Mouse (Mus musculus): Measurements from ENCODE around the gene Slc25a43. TPM values are rescaled to one million over a fixed set of nuclear protein-coding genes. Genes with fewer than 3 reads are reported as not detected.

Slc25a43 gene
- polyA plus RNA-seq, 1 experiment from 2014 or later: 1.4 TPM

GRCm38 (mm10) chrX:36763934-36764317 lies 20.5 kb downstream of the Slc25a43 start:
- DNase-seq (ENCODE audit: low spot score) (peak; percentile 13), ATAC-seq (ENCODE audit: insufficient read depth, low FRiP score, low TSS enrichment) (peak; percentile 13; the same call in 1 of the 2 replicates)
- Histone ChIP-seq H3K9ac (ENCODE audit: low read length) (no peak overlapping the region), H3K36me3 (ENCODE audit: control insufficient read depth, insufficient read depth, low read length) (no peaks in the 10 kb centered on the region), H3K4me3 (ENCODE audit: low read depth, low read length) (no peak overlapping the region), H3K4me1 (ENCODE audit: control insufficient read depth, insufficient read depth, low read length) (no peaks in the 10 kb centered on the region), H3K9me3 (ENCODE audit: control insufficient read depth, low read length) (no peaks in the 10 kb centered on the region), H3K4me2 (ENCODE audit: low read depth) (no peak overlapping the region), H3K27me3 (ENCODE audit: control insufficient read depth, insufficient read depth, low read length) (no peaks in the 10 kb centered on the region), H3K27ac (ENCODE audit: low read depth, low read length) (peak overlapping the region; percentile 81)
- WGBS: 28% methylated on average over 2 of the region's 2 CpGs

GRCm38 (mm10) chrX:36767386-36767785 lies 23.9 kb downstream of the Slc25a43 start:
- Histone ChIP-seq H3K4me2 (ENCODE audit: low read depth) (no peak overlapping the region), H3K27me3 (ENCODE audit: control insufficient read depth, insufficient read depth, low read length) (no peaks in the 10 kb centered on the region), H3K36me3 (ENCODE audit: control insufficient read depth, insufficient read depth, low read length) (no peaks in the 10 kb centered on the region), H3K9ac (ENCODE audit: low read length) (no peak overlapping the region), H3K9me3 (ENCODE audit: control insufficient read depth, low read length) (no peaks in the 10 kb centered on the region), H3K27ac (ENCODE audit: low read depth, low read length) (no peak overlapping the region), H3K4me1 (ENCODE audit: control insufficient read depth, insufficient read depth, low read length) (no peaks in the 10 kb centered on the region), H3K4me3 (ENCODE audit: low read depth, low read length) (no peak overlapping the region)
- 76% methylated on average over 5 of the region's 5 CpGs for WGBS
- DNase-seq (ENCODE audit: low spot score) (no peak), ATAC-seq (ENCODE audit: insufficient read depth, low FRiP score, low TSS enrichment) (no peak)

GRCm38 (mm10) chrX:36772591-36772990 lies 29.1 kb downstream of the Slc25a43 start:
- 87% methylated on average over 6 of the region's 6 CpGs for WGBS
- H3K27me3 ChIP-seq (ENCODE audit: control insufficient read depth, insufficient read depth, low read length): no peaks in the 10 kb centered on the region
- H3K9me3 ChIP-seq (ENCODE audit: control insufficient read depth, low read length): no peaks in the 10 kb centered on the region
- DNase-seq (ENCODE audit: low spot score) (no peak), ATAC-seq (ENCODE audit: insufficient read depth, low FRiP score, low TSS enrichment) (no peak)
- no peaks in the 10 kb centered on the region for H3K36me3 ChIP-seq (ENCODE audit: control insufficient read depth, insufficient read depth, low read length)
- H3K27ac ChIP-seq (ENCODE audit: low read depth, low read length): no peak overlapping the region
- H3K4me1 ChIP-seq (ENCODE audit: control insufficient read depth, insufficient read depth, low read length): no peaks in the 10 kb centered on the region
- no peak overlapping the region for H3K4me2 ChIP-seq (ENCODE audit: low read depth)
- H3K4me3 ChIP-seq (ENCODE audit: low read depth, low read length): no peak overlapping the region
- H3K9ac ChIP-seq (ENCODE audit: low read length): no peak overlapping the region

DNA sequence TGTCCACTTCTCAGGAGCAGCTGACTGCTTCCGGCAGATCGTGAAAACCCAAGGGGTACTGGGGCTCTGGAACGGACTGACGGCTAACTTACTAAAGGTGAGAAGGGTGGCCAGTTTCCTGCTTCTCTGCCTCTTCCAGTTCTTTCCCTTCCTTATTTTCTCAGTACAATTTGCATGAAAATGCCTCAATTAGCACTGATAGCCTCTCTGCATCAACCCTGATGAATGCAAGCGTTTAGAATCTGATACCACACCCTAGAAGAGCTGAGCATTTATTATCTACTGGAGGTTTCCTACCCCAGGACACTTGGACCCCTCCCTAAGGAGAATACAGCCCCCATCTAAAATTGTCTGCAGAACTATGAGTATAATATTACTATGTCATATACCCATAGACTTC lies 32.1 kb downstream of the Slc25a43 start:
- no peaks in the 10 kb centered on the region for H3K27me3 ChIP-seq (ENCODE audit: control insufficient read depth, insufficient read depth, low read length)
- DNase-seq (ENCODE audit: low spot score) (no peak), ATAC-seq (ENCODE audit: insufficient read depth, low FRiP score, low TSS enrichment) (no peak)
- no peaks in the 10 kb centered on the region for H3K9me3 ChIP-seq (ENCODE audit: control insufficient read depth, low read length)
- H3K4me3 ChIP-seq (ENCODE audit: low read depth, low read length): no peak overlapping the region
- H3K9ac ChIP-seq (ENCODE audit: low read length): no peak overlapping the region
- H3K27ac ChIP-seq (ENCODE audit: low read depth, low read length): no peak overlapping the region
- no peak overlapping the region for H3K4me2 ChIP-seq (ENCODE audit: low read depth)
- 91% methylated on average over 5 of the region's 5 CpGs for WGBS
- no peaks in the 10 kb centered on the region for H3K36me3 ChIP-seq (ENCODE audit: control insufficient read depth, insufficient read depth, low read length)
- no peaks in the 10 kb centered on the region for H3K4me1 ChIP-seq (ENCODE audit: control insufficient read depth, insufficient read depth, low read length)

- DNase-seq (ENCODE audit: low spot score) (no peak), ATAC-seq (ENCODE audit: insufficient read depth, low FRiP score, low TSS enrichment) (no peak)
- 82% methylated on average over 4 of the region's 4 CpGs for WGBS
- Histone ChIP-seq H3K4me3 (ENCODE audit: low read depth, low read length) (no peak overlapping the region), H3K27ac (ENCODE audit: low read depth, low read length) (no peak overlapping the region), H3K27me3 (ENCODE audit: control insufficient read depth, insufficient read depth, low read length) (no peaks in the 10 kb centered on the region), H3K4me1 (ENCODE audit: control insufficient read depth, insufficient read depth, low read length) (no peaks in the 10 kb centered on the region), H3K9me3 (ENCODE audit: control insufficient read depth, low read length) (no peaks in the 10 kb centered on the region), H3K36me3 (ENCODE audit: control insufficient read depth, insufficient read depth, low read length) (no peaks in the 10 kb centered on the region), H3K9ac (ENCODE audit: low read length) (no peak overlapping the region), H3K4me2 (ENCODE audit: low read depth) (no peak overlapping the region)
Observed at GRCm38 (mm10) chrX:36777694-36778093, 34.2 kb downstream of the Slc25a43 start.

- ATAC-seq (ENCODE audit: insufficient read depth, low FRiP score, low TSS enrichment): no peak
- Histone ChIP-seq H3K27me3 (ENCODE audit: control insufficient read depth, insufficient read depth, low read length) (no peaks in the 10 kb centered on the region), H3K4me1 (ENCODE audit: control insufficient read depth, insufficient read depth, low read length) (no peaks in the 10 kb centered on the region), H3K27ac (ENCODE audit: low read depth, low read length) (no peak overlapping the region), H3K36me3 (ENCODE audit: control insufficient read depth, insufficient read depth, low read length) (no peaks in the 10 kb centered on the region), H3K4me2 (ENCODE audit: low read depth) (no peak overlapping the region), H3K4me3 (ENCODE audit: low read depth, low read length) (no peak overlapping the region), H3K9me3 (ENCODE audit: control insufficient read depth, low read length) (no peaks in the 10 kb centered on the region), H3K9ac (ENCODE audit: low read length) (no peak overlapping the region)
- WGBS: 58% methylated on average over 4 of the region's 4 CpGs
- no peak for DNase-seq (ENCODE audit: low spot score)
Observed at GRCm38 (mm10) chrX:36789360-36789759, 45.9 kb downstream of the Slc25a43 start.

DNA sequence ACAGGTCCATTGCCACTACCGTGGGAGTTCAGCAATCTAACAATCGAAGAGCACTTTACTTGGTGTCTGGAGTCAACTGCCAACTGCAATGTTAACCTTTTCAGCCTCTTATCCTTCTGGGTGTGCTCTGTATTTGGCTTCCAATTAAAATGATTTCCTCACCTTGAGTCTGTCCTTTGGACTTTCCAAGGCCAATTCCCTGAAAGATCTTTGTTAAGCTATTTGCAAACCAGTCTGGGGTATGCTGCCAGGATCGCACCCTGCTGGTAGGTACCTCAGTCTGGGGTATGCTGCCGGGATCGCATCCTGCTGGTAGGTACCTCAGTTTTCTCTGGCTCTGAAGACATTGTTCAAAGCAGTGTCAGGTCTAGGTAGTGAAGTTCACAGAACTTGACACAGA lies 51.1 kb downstream of the Slc25a43 start:
- no peak overlapping the region for H3K4me3 ChIP-seq (ENCODE audit: low read depth, low read length)

DNA sequence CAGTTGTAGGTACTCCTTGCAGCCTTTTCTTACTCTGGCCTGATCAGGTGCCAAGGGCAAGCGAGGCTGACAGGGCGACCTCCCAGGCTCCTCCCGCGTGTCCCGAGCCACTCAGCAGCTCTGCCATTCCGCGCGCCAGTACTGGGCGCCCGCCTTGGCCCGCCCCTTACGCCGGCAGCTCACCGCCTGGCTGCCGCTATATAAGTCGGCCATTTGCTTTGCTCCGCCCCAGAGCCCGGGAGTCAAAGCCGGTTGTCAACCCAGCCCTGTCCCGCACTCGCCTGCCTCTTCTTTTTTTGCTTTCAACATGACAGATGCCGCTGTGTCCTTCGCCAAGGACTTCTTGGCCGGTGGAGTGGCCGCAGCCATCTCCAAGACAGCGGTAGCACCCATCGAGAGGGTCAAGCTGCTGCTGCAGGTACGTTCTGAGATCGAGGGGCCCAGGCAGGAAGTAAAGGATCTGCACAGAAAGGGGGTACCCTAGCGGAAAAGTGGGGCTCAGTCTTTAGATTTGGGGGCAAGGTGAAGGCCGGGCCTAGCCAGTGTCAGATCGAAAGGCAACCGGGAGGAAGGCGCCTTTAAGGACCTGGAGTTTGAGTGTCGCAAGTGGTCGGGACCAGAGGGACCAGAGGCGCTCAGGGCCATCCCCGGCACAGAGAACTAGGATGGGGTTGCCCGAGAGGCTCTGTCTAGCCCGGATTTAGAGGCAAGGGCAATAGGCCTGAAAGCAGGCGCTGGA lies 52.1 kb downstream of the Slc25a43 start, which contains the start of gene Slc25a5:
Gene Slc25a5 (plus strand): TSS at position 228 of the 739 bp plus-strand sequence.
- Histone ChIP-seq H3K27ac (ENCODE audit: low read depth, low read length) (peak within 1 kb of the TSS; percentile 70), H3K9me3 (ENCODE audit: control insufficient read depth, low read length) (no peaks in the 10 kb centered on the region), H3K4me1 (ENCODE audit: control insufficient read depth, insufficient read depth, low read length) (no peaks in the 10 kb centered on the region), H3K4me3 (ENCODE audit: low read depth, low read length) (peak within 1 kb of the TSS; percentile 64), H3K4me2 (ENCODE audit: low read depth) (peak within 1 kb of the TSS; percentile 48), H3K27me3 (ENCODE audit: control insufficient read depth, insufficient read depth, low read length) (no peaks in the 10 kb centered on the region), H3K9ac (ENCODE audit: low read length) (peak within 1 kb of the TSS; percentile 81), H3K36me3 (ENCODE audit: control insufficient read depth, insufficient read depth, low read length) (no peaks in the 10 kb centered on the region)
- WGBS: 19% methylated on average over 40 of the region's 41 CpGs
- ATAC-seq (ENCODE audit: insufficient read depth, low FRiP score, low TSS enrichment) (peak; percentile 95), DNase-seq (ENCODE audit: low spot score) (peak; percentile 86)

More for the DNA sequence above, 51.1 kb downstream of the Slc25a43 start:
- Histone ChIP-seq H3K9ac (ENCODE audit: low read length) (no peak overlapping the region), H3K27me3 (ENCODE audit: control insufficient read depth, insufficient read depth, low read length) (no peaks in the 10 kb centered on the region), H3K27ac (ENCODE audit: low read depth, low read length) (no peak overlapping the region), H3K4me1 (ENCODE audit: control insufficient read depth, insufficient read depth, low read length) (no peaks in the 10 kb centered on the region), H3K36me3 (ENCODE audit: control insufficient read depth, insufficient read depth, low read length) (no peaks in the 10 kb centered on the region), H3K4me2 (ENCODE audit: low read depth) (no peak overlapping the region), H3K9me3 (ENCODE audit: control insufficient read depth, low read length) (no peaks in the 10 kb centered on the region)
- 69% methylated on average over 5 of the region's 5 CpGs for WGBS
- ATAC-seq (ENCODE audit: insufficient read depth, low FRiP score, low TSS enrichment): no peak
- no peak for DNase-seq (ENCODE audit: low spot score)

DNA sequence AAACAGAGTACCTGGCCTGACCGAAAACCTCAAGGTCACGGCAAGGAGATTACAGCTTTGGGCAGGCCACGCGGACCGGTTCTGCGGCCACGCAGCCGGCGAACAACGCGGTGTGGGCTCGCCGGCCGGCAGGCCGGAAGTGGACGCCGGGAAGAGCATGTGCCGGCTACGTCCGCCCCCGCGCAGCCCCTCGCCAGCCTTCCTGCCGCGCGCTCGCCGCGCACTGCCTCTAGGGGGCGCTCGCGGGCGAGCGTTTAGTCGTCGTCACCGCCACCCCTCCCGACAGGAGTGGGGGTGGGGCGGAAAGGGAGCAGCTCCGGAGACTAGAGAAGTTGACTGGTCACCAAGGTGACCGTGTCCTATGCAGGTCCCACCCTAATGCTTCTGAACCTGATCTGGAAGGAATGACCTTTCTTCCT lies 52.7 kb downstream of the Slc25a43 start:
- DNase-seq (ENCODE audit: low spot score): peak; percentile 86
- H3K27ac ChIP-seq (ENCODE audit: low read depth, low read length): peak overlapping the region; percentile 70
- H3K4me3 ChIP-seq (ENCODE audit: low read depth, low read length): peak overlapping the region; percentile 64
- H3K9ac ChIP-seq (ENCODE audit: low read length): peak overlapping the region; percentile 81
- H3K9me3 ChIP-seq (ENCODE audit: control insufficient read depth, low read length): no peaks in the 10 kb centered on the region
- peak; percentile 70 for ATAC-seq (ENCODE audit: insufficient read depth, low FRiP score, low TSS enrichment)
- no peaks in the 10 kb centered on the region for H3K4me1 ChIP-seq (ENCODE audit: control insufficient read depth, insufficient read depth, low read length)
- 20% methylated on average over 35 of the region's 41 CpGs for WGBS
- no peaks in the 10 kb centered on the region for H3K36me3 ChIP-seq (ENCODE audit: control insufficient read depth, insufficient read depth, low read length)
- H3K27me3 ChIP-seq (ENCODE audit: control insufficient read depth, insufficient read depth, low read length): no peaks in the 10 kb centered on the region
- H3K4me2 ChIP-seq (ENCODE audit: low read depth): peak overlapping the region; percentile 48

All from neural tube, embryonic 11.5 days (tissue).